8 mouse cellular contexts compared by ENCODE assay signal in genomic region chr17:42782156-42782757, GRCm38 (mm10). TPM values are rescaled to one million over a fixed set of nuclear protein-coding genes. Genes with fewer than 3 reads are reported as not detected.
A peak's percentile ranks its signal among the peaks of the same experiment; 100 is the strongest.
DNase-seq lines count a peak whose midpoint lies in the region; ATAC-seq and TF ChIP-seq lines count a peak whose summit lies in the region.

No protein-coding gene starts in this region.

- 54% methylated on average over 7 of the region's 7 CpGs for WGBS in intestine, embryonic 16.5 days

- no peaks in the 10 kb centered on the region for H3K9me3 ChIP-seq in intestine, embryonic 16.5 days (ENCODE audit: control insufficient read depth, low read length)

- intact Hi-C loops in left cerebral cortex, postnatal 10 days (cut with DNase I), result loop anchor here (1.0 kb wide), 1 partner anchor 169 kb away; no protein-coding TSS in a partner anchor

- no peak overlapping the region for H3K4me3 ChIP-seq in testis, adult 2 months (ENCODE audit: control insufficient read depth, low read depth, low read length)
- H3K4me3 ChIP-seq in intestine, embryonic 16.5 days (ENCODE audit: low read length), result no peak overlapping the region

- H3K4me2 ChIP-seq in intestine, embryonic 16.5 days (ENCODE audit: low read depth, low read length), result no peak overlapping the region

- H3K36me3 ChIP-seq in testis, adult 2 months (ENCODE audit: control insufficient read depth, insufficient read depth, low read length), result no peaks in the 10 kb centered on the region
- no peaks in the 10 kb centered on the region for H3K36me3 ChIP-seq in intestine, embryonic 16.5 days (ENCODE audit: control insufficient read depth, insufficient read depth, low read length)

- H3K4me1 ChIP-seq in testis, adult 2 months (ENCODE audit: control insufficient read depth, insufficient read depth, low read length), result no peaks in the 10 kb centered on the region
- H3K4me1 ChIP-seq in intestine, embryonic 16.5 days (ENCODE audit: control insufficient read depth, insufficient read depth, low read length), result no peaks in the 10 kb centered on the region

- no peaks in the 10 kb centered on the region for H3K27me3 ChIP-seq in testis, adult 2 months (ENCODE audit: control insufficient read depth, insufficient read depth, low read length)
- no peaks in the 10 kb centered on the region for H3K27me3 ChIP-seq in intestine, embryonic 16.5 days (replicated peaks; ENCODE audit: control insufficient read depth, insufficient read depth, low read length)

- TF ChIP-seq POLR2A in testis, adult 2 months (IDR thresholded peaks at IDR 0.05; ENCODE audit: control insufficient read depth, low read depth, low read length), result no peak

- peak; percentile 37; the same call in 1 of the 2 replicates for TF ChIP-seq CTCF in testis, adult 2 months (IDR thresholded peaks at IDR 0.05; ENCODE audit: control insufficient read depth, insufficient read depth, insufficient replicate concordance, low read depth, low read length)

- no peak for DNase-seq in testis, postnatal 14 days (ENCODE audit: low spot score)
- peak; percentile 57 to 76 for DNase-seq in cerebellum, postnatal 36 days
- peak; percentile 71 for DNase-seq in gastrocnemius, adult 18-20 months (ENCODE audit: low spot score)
- peak; percentile 54 to 60 for DNase-seq in left cerebral cortex, postnatal 10 days (ENCODE audit: extremely low spot score in 1 of 2, low spot score in 2 of 2)
- DNase-seq in mesoderm, embryonic 11.5 days (ENCODE audit: low read depth, low spot score), result peak; percentile 79
- peak; percentile 63 for DNase-seq in right cerebral cortex, postnatal 4 days

- no peak overlapping the region for H3K9ac ChIP-seq in intestine, embryonic 16.5 days (ENCODE audit: low read depth, low read length)

- peak; percentile 74 for ATAC-seq in intestine, embryonic 16.5 days

- H3K27ac ChIP-seq in testis, adult 2 months (ENCODE audit: control insufficient read depth, insufficient read depth, low read depth, low read length), result no peak overlapping the region
- no peak overlapping the region for H3K27ac ChIP-seq in intestine, embryonic 16.5 days (ENCODE audit: low read length)

RNA-seq across cellular contexts. Expression of gene Adgrf2, which starts 40.3 kb away (rescaled TPM):
- 0.05 and 0.10 TPM in 2 replicates for polyA plus RNA-seq in testis, adult 2 months (2012; rRNA removed)
- under 1 TPM; 0.09 to 0.12 TPM for total RNA-seq in gastrocnemius, adult 18-20 months (2021)
- not detected in 2 replicates for polyA plus RNA-seq in intestine, embryonic 16.5 days (2015; fragmentation: Nextera tagmentation; extraction: Ambion mirVana)
- under 1 TPM; 0.34 to 0.45 TPM for total RNA-seq in left cerebral cortex, postnatal 10 days (2021)
